Mouse (Mus musculus): ENCODE measurements around the gene Best3. TPM values are rescaled to one million over a fixed set of nuclear protein-coding genes. Genes with fewer than 3 reads are reported as not detected.

Gene Best3
- polyA plus RNA-seq (2015; fragmentation: Nextera tagmentation; extraction: Ambion mirVana): 0.08 and 0.10 TPM in 2 replicates

- Histone ChIP-seq H3K4me3 (ENCODE audit: low read depth, low read length) (no peak within 1 kb of the TSS), H3K27me3 (ENCODE audit: control insufficient read depth, insufficient read depth, low read length) (no peaks in the 10 kb centered on the region), H3K9me3 (ENCODE audit: control insufficient read depth, low read length) (no peaks in the 10 kb centered on the region), H3K27ac (replicated peaks) (no peak within 1 kb of the TSS), H3K36me3 (ENCODE audit: control insufficient read depth, insufficient read depth, low read length) (no peaks in the 10 kb centered on the region), H3K4me1 (replicated peaks; ENCODE audit: control insufficient read depth, insufficient read depth) (no peaks in the 10 kb centered on the region; the same call in 1 of the 2 replicates), H3K4me2 (replicated peaks; ENCODE audit: low read depth) (peak within 1 kb of the TSS; percentile 29), H3K9ac (ENCODE audit: low read length) (peak within 1 kb of the TSS; percentile 36)
- WGBS: 32% methylated on average over 21 of the region's 21 CpGs
- TF ChIP-seq EP300 (optimal IDR thresholded peaks at IDR 0.05) (no peak), CTCF (IDR thresholded peaks at IDR 0.05; ENCODE audit: low read depth) (no peak)
- ATAC-seq (ENCODE audit: low FRiP score, low TSS enrichment) (no peak), DNase-seq (ENCODE audit: low spot score) (no peak)
These were observed at the start of gene Best3 for GRCm38 (mm10) chr10:116986264-116987082. TSS of gene Best3 (plus strand) at chr10:116986314.

- Histone ChIP-seq H3K9ac (ENCODE audit: low read length) (no peak overlapping the region), H3K36me3 (ENCODE audit: control insufficient read depth, insufficient read depth, low read length) (no peaks in the 10 kb centered on the region), H3K4me1 (replicated peaks; ENCODE audit: control insufficient read depth, insufficient read depth) (no peaks in the 10 kb centered on the region), H3K4me3 (ENCODE audit: low read depth, low read length) (no peak overlapping the region), H3K27ac (replicated peaks) (no peak overlapping the region), H3K27me3 (ENCODE audit: control insufficient read depth, insufficient read depth, low read length) (no peaks in the 10 kb centered on the region), H3K4me2 (replicated peaks; ENCODE audit: low read depth) (no peak overlapping the region), H3K9me3 (ENCODE audit: control insufficient read depth, low read length) (no peaks in the 10 kb centered on the region)
- TF ChIP-seq EP300 (optimal IDR thresholded peaks at IDR 0.05): no peak
- peak; percentile 56 for TF ChIP-seq CTCF (IDR thresholded peaks at IDR 0.05; ENCODE audit: low read depth)
- ATAC-seq (ENCODE audit: low FRiP score, low TSS enrichment) (no peak), DNase-seq (ENCODE audit: low spot score) (peak; percentile 39)
- WGBS: 92% methylated on average over 6 of the region's 6 CpGs
These were observed 43.1 kb upstream of the Best3 start for GRCm38 (mm10) chr10:116943025-116943424.

DNA sequence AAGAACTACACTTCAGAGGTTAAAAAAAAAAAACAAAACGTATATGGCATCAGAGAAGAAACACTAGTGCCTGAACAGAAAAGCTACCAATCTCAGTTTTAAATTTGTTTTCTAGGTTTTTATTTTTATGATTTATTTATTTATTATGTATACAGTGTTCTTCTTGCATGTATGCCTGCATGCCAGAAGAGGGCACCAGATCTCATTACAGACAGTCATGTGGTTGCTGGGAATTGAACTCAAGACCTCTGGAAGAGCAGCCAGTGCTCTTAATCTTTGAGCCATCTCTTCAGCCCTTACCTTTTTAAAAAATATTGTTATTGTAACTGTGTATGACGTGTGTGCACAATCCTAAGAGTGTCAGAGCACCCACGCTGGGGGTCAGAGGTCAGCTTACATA lies 42.0 kb upstream of the Best3 start:
- Histone ChIP-seq H3K4me1 (replicated peaks; ENCODE audit: control insufficient read depth, insufficient read depth) (no peaks in the 10 kb centered on the region), H3K36me3 (ENCODE audit: control insufficient read depth, insufficient read depth, low read length) (no peaks in the 10 kb centered on the region), H3K27ac (replicated peaks) (no peak overlapping the region), H3K4me3 (ENCODE audit: low read depth, low read length) (no peak overlapping the region), H3K4me2 (replicated peaks; ENCODE audit: low read depth) (no peak overlapping the region), H3K27me3 (ENCODE audit: control insufficient read depth, insufficient read depth, low read length) (no peaks in the 10 kb centered on the region), H3K9ac (ENCODE audit: low read length) (no peak overlapping the region), H3K9me3 (ENCODE audit: control insufficient read depth, low read length) (no peaks in the 10 kb centered on the region)
- ATAC-seq (ENCODE audit: low FRiP score, low TSS enrichment) (no peak), DNase-seq (ENCODE audit: low spot score) (no peak)
- 79% methylated on average over 3 of the region's 3 CpGs for WGBS
- TF ChIP-seq EP300 (optimal IDR thresholded peaks at IDR 0.05) (no peak), CTCF (IDR thresholded peaks at IDR 0.05; ENCODE audit: low read depth) (peak; percentile 62)

DNA sequence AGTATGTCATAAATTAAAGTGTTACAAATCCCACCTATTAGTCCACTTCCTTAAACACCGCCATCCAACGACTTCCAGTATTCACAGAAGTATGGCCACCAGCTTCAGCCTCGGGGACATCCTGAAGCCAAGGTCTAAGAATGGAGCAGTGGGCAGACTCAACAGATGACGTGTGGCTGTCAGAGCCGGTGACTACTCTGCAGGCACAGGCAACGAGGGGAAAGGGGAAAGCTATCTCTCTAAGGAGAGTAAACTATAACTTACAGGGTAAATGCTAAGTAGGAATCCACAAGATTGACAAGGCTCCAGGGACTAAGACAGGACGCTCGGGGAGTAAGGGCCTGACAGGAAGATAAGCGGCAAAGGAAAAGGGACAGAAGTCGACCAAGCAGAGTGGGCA lies 41.2 kb upstream of the Best3 start:
- Histone ChIP-seq H3K9ac (ENCODE audit: low read length) (no peak overlapping the region), H3K36me3 (ENCODE audit: control insufficient read depth, insufficient read depth, low read length) (no peaks in the 10 kb centered on the region), H3K27me3 (ENCODE audit: control insufficient read depth, insufficient read depth, low read length) (no peaks in the 10 kb centered on the region), H3K9me3 (ENCODE audit: control insufficient read depth, low read length) (no peaks in the 10 kb centered on the region), H3K4me2 (replicated peaks; ENCODE audit: low read depth) (no peak overlapping the region), H3K27ac (replicated peaks) (no peak overlapping the region), H3K4me1 (replicated peaks; ENCODE audit: control insufficient read depth, insufficient read depth) (no peaks in the 10 kb centered on the region), H3K4me3 (ENCODE audit: low read depth, low read length) (no peak overlapping the region)
- ATAC-seq (ENCODE audit: low FRiP score, low TSS enrichment) (no peak), DNase-seq (ENCODE audit: low spot score) (no peak)
- no peak for TF ChIP-seq EP300 (optimal IDR thresholded peaks at IDR 0.05)
- TF ChIP-seq CTCF (IDR thresholded peaks at IDR 0.05; ENCODE audit: low read depth): no peak
- WGBS: 59% methylated on average over 10 of the region's 10 CpGs

GRCm38 (mm10) chr10:116948414-116948813 lies 37.7 kb upstream of the Best3 start:
- DNase-seq (ENCODE audit: low spot score) (no peak), ATAC-seq (ENCODE audit: low FRiP score, low TSS enrichment) (no peak)
- Histone ChIP-seq H3K9ac (ENCODE audit: low read length) (no peak overlapping the region), H3K4me2 (replicated peaks; ENCODE audit: low read depth) (no peak overlapping the region), H3K27ac (replicated peaks) (no peak overlapping the region), H3K27me3 (ENCODE audit: control insufficient read depth, insufficient read depth, low read length) (no peaks in the 10 kb centered on the region), H3K36me3 (ENCODE audit: control insufficient read depth, insufficient read depth, low read length) (no peaks in the 10 kb centered on the region), H3K4me1 (replicated peaks; ENCODE audit: control insufficient read depth, insufficient read depth) (no peaks in the 10 kb centered on the region), H3K9me3 (ENCODE audit: control insufficient read depth, low read length) (no peaks in the 10 kb centered on the region), H3K4me3 (ENCODE audit: low read depth, low read length) (no peak overlapping the region)
- 65% methylated on average over 9 of the region's 9 CpGs for WGBS
- TF ChIP-seq EP300 (optimal IDR thresholded peaks at IDR 0.05) (no peak), CTCF (IDR thresholded peaks at IDR 0.05; ENCODE audit: low read depth) (no peak)
